Mouse (Mus musculus): ENCODE data around the gene Scyl2. TPM values are rescaled to one million over a fixed set of nuclear protein-coding genes. Genes with fewer than 3 reads are reported as not detected.
A peak's percentile ranks its signal among the peaks of the same experiment; 100 is the strongest.

Scyl2 gene
- polyA plus RNA-seq, 1 experiment from 2014 or later = 47.7 TPM

GRCm38 (mm10) chr10:89599311-89599710 lies 86.8 kb downstream of the Scyl2 start:
- H3K36me3 ChIP-seq (ENCODE audit: inconsistent target) = no peaks in the 10 kb centered on the region
- H3K4me3 ChIP-seq (ENCODE audit: inconsistent target) = no peak overlapping the region
- 23% methylated on average over 5 of the region's 5 CpGs for WGBS (ENCODE audit: missing documents)
- H3K79me2 ChIP-seq (ENCODE audit: inconsistent target) = no peaks in the 10 kb centered on the region
- peak overlapping the region; percentile 84 for H3K27ac ChIP-seq

- H3K27ac ChIP-seq = no peak overlapping the region
- no peaks in the 10 kb centered on the region for H3K79me2 ChIP-seq (ENCODE audit: inconsistent target)
- H3K4me3 ChIP-seq (ENCODE audit: inconsistent target) = no peak overlapping the region
- no peaks in the 10 kb centered on the region for H3K36me3 ChIP-seq (ENCODE audit: inconsistent target)
- WGBS (ENCODE audit: missing documents) = 30% methylated on average over 4 of the region's 4 CpGs
Measured at GRCm38 (mm10) chr10:89597275-89597674, 88.8 kb downstream of the Scyl2 start.

DNA sequence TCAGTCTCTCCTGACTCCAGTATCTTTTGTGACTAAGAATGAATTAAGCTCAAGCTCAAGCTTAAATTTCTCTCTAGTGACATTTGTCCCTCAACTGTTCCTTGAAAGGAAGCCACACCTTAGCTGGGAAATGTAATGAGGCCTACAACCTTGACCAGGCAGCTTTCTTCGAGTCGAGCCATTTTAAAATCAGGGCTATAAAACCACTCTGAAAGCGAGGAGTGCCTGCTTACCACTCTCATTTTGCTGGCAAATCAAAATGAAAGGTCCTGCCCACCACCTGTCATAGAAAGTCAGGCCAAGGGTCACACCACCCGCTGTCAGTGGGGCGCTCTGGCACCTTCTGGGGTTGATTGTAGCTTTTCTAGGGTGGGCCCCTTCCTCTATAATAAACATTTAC lies 90.2 kb downstream of the Scyl2 start:
- WGBS (ENCODE audit: missing documents) = 86% methylated on average over 5 of the region's 5 CpGs
- no peaks in the 10 kb centered on the region for H3K36me3 ChIP-seq (ENCODE audit: inconsistent target)

DNA sequence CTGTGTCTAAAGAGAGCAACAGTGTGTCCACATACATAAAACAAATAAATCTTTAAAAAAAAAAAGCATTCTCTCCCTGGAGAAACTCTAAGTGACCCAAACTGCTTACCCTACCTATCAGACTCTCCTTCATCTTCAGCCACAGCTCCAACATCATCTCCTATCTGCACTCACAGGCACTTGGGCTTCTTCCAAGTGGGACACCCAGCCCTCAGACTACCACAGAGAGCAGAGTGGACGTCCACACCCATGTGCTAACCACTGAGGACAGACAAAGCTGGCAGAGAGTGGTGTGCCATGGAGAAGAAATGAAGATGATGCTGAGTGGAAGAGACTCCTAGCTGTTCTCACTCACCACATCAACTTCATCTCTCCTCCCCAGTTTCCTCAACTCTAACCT lies 90.6 kb downstream of the Scyl2 start:
- 88% methylated on average over 1 of the region's 1 CpGs for WGBS (ENCODE audit: missing documents)
- H3K27ac ChIP-seq = no peak overlapping the region
- H3K36me3 ChIP-seq (ENCODE audit: inconsistent target) = no peaks in the 10 kb centered on the region
- H3K79me2 ChIP-seq (ENCODE audit: inconsistent target) = no peaks in the 10 kb centered on the region
- H3K4me3 ChIP-seq (ENCODE audit: inconsistent target) = no peak overlapping the region

More for the DNA sequence above, 90.2 kb downstream of the Scyl2 start:
- no peaks in the 10 kb centered on the region for H3K79me2 ChIP-seq (ENCODE audit: inconsistent target)
- H3K4me3 ChIP-seq (ENCODE audit: inconsistent target) = no peak overlapping the region
- no peak overlapping the region for H3K27ac ChIP-seq

DNA sequence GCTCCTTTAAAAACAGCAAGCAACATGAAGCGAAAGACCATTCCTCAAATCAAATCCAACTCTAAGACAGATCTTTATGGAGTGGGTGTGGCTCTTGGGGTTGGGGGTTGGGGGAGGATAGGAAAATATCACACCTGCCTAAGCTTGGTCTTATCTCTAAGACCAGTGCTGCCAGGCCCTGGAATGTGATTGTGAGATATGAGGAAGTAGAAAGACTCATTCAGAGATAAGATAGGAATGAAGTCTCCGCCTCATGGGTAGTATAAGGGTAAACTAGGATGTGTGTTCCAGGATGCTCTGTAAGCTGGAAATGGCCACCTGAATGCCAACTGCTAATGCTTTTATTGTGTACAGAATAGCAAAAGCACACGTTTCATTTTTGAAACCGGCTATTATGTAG lies 91.8 kb downstream of the Scyl2 start:
- WGBS (ENCODE audit: missing documents) = 89% methylated on average over 4 of the region's 4 CpGs
- Histone ChIP-seq H3K36me3 (ENCODE audit: inconsistent target) (no peaks in the 10 kb centered on the region), H3K79me2 (ENCODE audit: inconsistent target) (no peaks in the 10 kb centered on the region), H3K4me3 (ENCODE audit: inconsistent target) (no peak overlapping the region), H3K27ac (no peak overlapping the region)

DNA sequence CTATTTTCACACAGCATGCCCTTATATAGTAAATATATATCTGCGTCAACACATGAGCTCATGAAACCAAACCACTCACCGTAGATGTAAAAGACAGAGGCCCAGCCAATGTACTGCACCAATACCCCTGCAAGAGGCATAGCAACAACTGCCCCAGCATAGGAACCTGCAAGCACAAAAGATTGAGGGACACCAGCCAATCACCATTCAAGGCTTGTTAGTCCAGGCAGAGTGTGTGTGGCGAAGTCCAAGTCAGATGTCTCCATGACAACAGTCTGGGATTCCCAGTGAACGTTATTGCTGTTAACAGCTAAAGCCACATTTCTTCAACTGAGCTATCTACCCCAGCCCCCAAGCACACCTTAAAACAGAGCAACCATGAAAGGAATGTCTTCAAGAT lies 93.3 kb downstream of the Scyl2 start:
- 100% methylated on average over 4 of the region's 4 CpGs for WGBS (ENCODE audit: missing documents)
- no peak overlapping the region for H3K27ac ChIP-seq
- H3K4me3 ChIP-seq (ENCODE audit: inconsistent target) = no peak overlapping the region
- no peaks in the 10 kb centered on the region for H3K79me2 ChIP-seq (ENCODE audit: inconsistent target)
- no peaks in the 10 kb centered on the region for H3K36me3 ChIP-seq (ENCODE audit: inconsistent target)

DNA sequence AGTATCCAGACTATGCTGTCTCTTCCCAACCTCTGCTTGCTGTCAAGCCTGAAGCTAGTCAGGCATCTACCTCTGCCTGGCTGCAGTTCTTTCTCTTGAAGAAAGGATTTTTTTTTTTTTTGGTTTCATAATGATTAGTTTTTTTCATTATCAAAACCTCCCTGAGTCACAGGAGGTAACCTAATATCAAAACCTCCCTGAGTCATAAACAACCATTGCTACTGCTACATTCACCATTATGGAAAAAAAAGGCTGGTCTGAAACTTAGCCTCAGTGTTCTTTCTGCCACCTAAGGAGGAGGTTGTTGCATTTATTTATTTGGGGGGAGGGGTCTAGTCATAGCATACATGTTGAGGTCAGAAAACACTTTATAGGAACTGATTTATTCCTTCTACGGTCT lies 96.2 kb downstream of the Scyl2 start:
- Histone ChIP-seq H3K4me3 (ENCODE audit: inconsistent target) (no peak overlapping the region), H3K27ac (no peak overlapping the region), H3K36me3 (ENCODE audit: inconsistent target) (no peaks in the 10 kb centered on the region), H3K79me2 (ENCODE audit: inconsistent target) (no peaks in the 10 kb centered on the region)
- 88% methylated on average over 1 of the region's 1 CpGs for WGBS (ENCODE audit: missing documents)

Other genes with a start within 250 kb of the Scyl2 start
- 20.4 to 29.3 TPM (median 24.3 TPM) in 3 replicates for gene Gas2l3, start 242.3 kb downstream of the Scyl2 start, polyA plus RNA-seq (2018)
- gene Nr1h4, start 152.7 kb downstream of the Scyl2 start, polyA plus RNA-seq (2018) = not detected in 3 replicates
- 0.08 to 0.33 TPM (median 0.22 TPM) in 3 replicates for gene Slc17a8, start 65.0 kb downstream of the Scyl2 start, polyA plus RNA-seq (2018)
- 12.9 to 14.2 TPM (median 13.9 TPM) in 3 replicates for gene Actr6, start 46.0 kb upstream of the Scyl2 start, polyA plus RNA-seq (2018)
- gene Uhrf1bp1l, start 58.7 kb upstream of the Scyl2 start, polyA plus RNA-seq (2018) = 32.8 to 54.1 TPM (median 35.0 TPM) in 3 replicates
- gene Anks1b, start 187.2 kb upstream of the Scyl2 start, polyA plus RNA-seq (2018) = not detected in 3 replicates